Mouse (Mus musculus) spleen, adult 10 weeks (tissue): Measurements from ENCODE around the gene Slirp. TPM values are rescaled to one million over a fixed set of nuclear protein-coding genes. Genes with fewer than 3 reads are reported as not detected.

ENCODE experiments used
- polyA plus RNA-seq: library from polyadenylated mRNA; stranded (reverse); fragments of 350-450 nt; fragmentation: Illumina TruSeq; extraction: RNeasy Lipid Tissue Mini Kit (QIAGEN cat#74804); gene quantifications from one replicate; pipeline ENCODE4 v1.2.3, GENCODE M21; 2015; ENCODE audit warnings: low replicate concordance; ENCODE audit not compliant: insufficient read depth

Slirp gene
- 65.2 TPM for polyA plus RNA-seq

GRCm38 (mm10) chr12:87443700-87444122, at the start of gene Slirp, which contains the start of gene Alkbh1:
Gene Slirp, plus strand, starts transcription at chr12:87443896.
Gene Alkbh1, minus strand, starts transcription at chr12:87444017.

GRCm38 (mm10) chr12:87471964-87472786, 28.5 kb downstream of the Slirp start, which contains the start of gene Snw1:
Gene Snw1, minus strand, starts transcription at chr12:87472274.

DNA sequence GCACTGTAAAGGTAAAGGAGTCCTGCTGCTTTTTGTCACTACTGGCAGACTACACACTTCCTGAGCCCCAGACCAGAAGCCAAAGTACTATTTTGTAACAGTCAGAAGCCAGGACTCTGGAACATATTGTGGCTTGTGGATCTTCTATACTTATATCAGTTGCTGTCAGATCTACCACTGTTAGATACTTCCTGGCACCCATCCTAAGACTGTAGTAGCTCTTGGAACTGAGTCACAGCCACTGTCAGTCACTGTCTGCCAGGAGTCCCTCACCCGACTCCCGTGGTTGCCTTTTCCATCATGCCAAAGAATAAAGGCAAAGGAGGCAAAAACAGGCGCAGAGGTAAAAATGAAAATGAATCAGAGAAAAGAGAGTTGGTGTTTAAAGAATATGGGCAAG, 50.7 kb downstream of the Slirp start, which contains the start of gene Gm5788:
Gene Gm5788, plus strand, starts transcription at position 301 of the 400 bp plus-strand sequence.

Other genes starting within 250 kb of the Slirp start
- gene Samd15, start 244.2 kb upstream of the Slirp start, polyA plus RNA-seq: 0.93 TPM
- 40.5 TPM for gene Tmed8, start 243.4 kb upstream of the Slirp start, polyA plus RNA-seq
- gene Noxred1, start 205.2 kb upstream of the Slirp start, polyA plus RNA-seq: 13.5 TPM
- 46.7 TPM for gene Vipas39, start 177.6 kb upstream of the Slirp start, polyA plus RNA-seq
- gene Ahsa1, start 177.4 kb upstream of the Slirp start, polyA plus RNA-seq: 183 TPM
- 0.08 TPM for gene Ism2, start 144.2 kb upstream of the Slirp start, polyA plus RNA-seq
- 102 TPM for gene Sptlc2, start 55.5 kb upstream of the Slirp start, polyA plus RNA-seq
- gene Alkbh1, start 121 bp downstream of the Slirp start, polyA plus RNA-seq: 51.8 TPM
- gene Snw1, start 28.4 kb downstream of the Slirp start, polyA plus RNA-seq: 117 TPM
- gene Gm5788, start 50.8 kb downstream of the Slirp start, polyA plus RNA-seq: not detected
- gene Gm8300, start 70.4 kb downstream of the Slirp start, polyA plus RNA-seq: not detected
- not detected for gene Oog1, start 158.8 kb downstream of the Slirp start, polyA plus RNA-seq
- not detected for gene Gm4027, start 175.0 kb downstream of the Slirp start, polyA plus RNA-seq
- gene Gm16381, start 200.7 kb downstream of the Slirp start, polyA plus RNA-seq: not detected